Mouse (Mus musculus) forebrain, embryonic 10.5 days (tissue): ENCODE measurements around the gene Mier3. TPM values are rescaled to one million over a fixed set of nuclear protein-coding genes. Genes with fewer than 3 reads are reported as not detected.

Experiments used
- DNase-seq: peaks from one replicate; pipeline ENCODE4 v3.0.0-alpha.2; 2017; ENCODE audit warnings: low spot score; ENCODE audit errors: extremely low spot score
- H3K27ac ChIP-seq: fragments of 300-500 bp; sonication (generic); 2 replicates; pipeline ENCODE4 v1.5.1; 2016; ENCODE audit warnings: mild to moderate bottlenecking
- H3K27me3 ChIP-seq: fragments of 300-500 bp; sonication (generic); 2 replicates; pipeline ENCODE4 v1.6.1; 2016; ENCODE audit warnings: mild to moderate bottlenecking; ENCODE audit not compliant: poor library complexity, severe bottlenecking
- H3K36me3 ChIP-seq: fragments of 300-500 bp; sonication (generic); replicated peaks from 2 replicates; pipeline ENCODE4 v1.6.1; 2016; ENCODE audit warnings: mild to moderate bottlenecking, moderate library complexity
- H3K4me1 ChIP-seq: fragments of 300-500 bp; sonication (generic); 2 replicates; pipeline ENCODE4 v1.6.1; 2016
- H3K4me3 ChIP-seq: fragments of 300-500 bp; sonication (generic); 2 replicates; pipeline ENCODE4 v1.5.1; 2016; ENCODE audit warnings: mild to moderate bottlenecking, moderate library complexity
- H3K9me3 ChIP-seq: fragments of 300-500 bp; sonication (generic); 2 replicates; pipeline ENCODE4 v1.6.1; 2016; ENCODE audit warnings: mild to moderate bottlenecking, moderate library complexity
- WGBS: fragments of 180-500 bp; shearing (Covaris S2); methylation state at CpG from one replicate; pipeline ENCODE4 v1.1.7; 2016; 5-methylcytosine and 5-hydroxymethylcytosine counted together
- polyA plus RNA-seq: library from polyadenylated mRNA; unstranded; fragments of >200 nt; fragmentation: Nextera tagmentation; extraction: Ambion mirVana; gene quantifications from 2 replicates; pipeline ENCODE4 v1.2.1, GENCODE M21; 2016

Gene Mier3
- polyA plus RNA-seq: 18.7 and 19.7 TPM in 2 replicates

GRCm38 (mm10) chr13:111680679-111681078, at the start of gene Mier3:
Gene Mier3 (plus strand): TSS chr13:111680979.
- Histone ChIP-seq H3K27me3 (peaks cover 24% of the 10 kb centered on the region), H3K4me1 (peaks cover 6% of the 10 kb centered on the region; the same call in 1 of the 2 replicates), H3K36me3 (no peaks in the 10 kb centered on the region), H3K9me3 (peaks cover under 1% of the 10 kb centered on the region; the same call in 1 of the 2 replicates), H3K27ac (no peak within 1 kb of the TSS), H3K4me3 (no peak within 1 kb of the TSS)
- 89% methylated on average over 4 of the region's 4 CpGs for WGBS
- no peak for DNase-seq

- WGBS: 91% methylated on average over 16 of the region's 16 CpGs
- no peak overlapping the region for H3K4me3 ChIP-seq
- no peak overlapping the region for H3K27ac ChIP-seq
- no peak for DNase-seq
- no peaks in the 10 kb centered on the region for H3K27me3 ChIP-seq
- H3K36me3 ChIP-seq: no peaks in the 10 kb centered on the region
- peaks cover 5% of the 10 kb centered on the region; the same call in 1 of the 2 replicates for H3K9me3 ChIP-seq
- no peaks in the 10 kb centered on the region for H3K4me1 ChIP-seq
These were observed 46.3 kb upstream of the Mier3 start for GRCm38 (mm10) chr13:111634163-111635160.

GRCm38 (mm10) chr13:111640319-111640718, 40.5 kb upstream of the Mier3 start:
- Histone ChIP-seq H3K9me3 (peaks cover 5% of the 10 kb centered on the region; the same call in 1 of the 2 replicates), H3K4me1 (no peaks in the 10 kb centered on the region), H3K36me3 (no peaks in the 10 kb centered on the region), H3K27me3 (no peaks in the 10 kb centered on the region), H3K4me3 (no peak overlapping the region), H3K27ac (no peak overlapping the region)
- no peak for DNase-seq
- WGBS: 93% methylated on average over 6 of the region's 6 CpGs

- Histone ChIP-seq H3K27me3 (no peaks in the 10 kb centered on the region), H3K27ac (no peak overlapping the region), H3K36me3 (no peaks in the 10 kb centered on the region), H3K4me3 (no peak overlapping the region), H3K4me1 (no peaks in the 10 kb centered on the region), H3K9me3 (no peaks in the 10 kb centered on the region)
- 74% methylated on average over 2 of the region's 2 CpGs for WGBS
- no peak for DNase-seq
These were observed 37.1 kb upstream of the Mier3 start for GRCm38 (mm10) chr13:111643636-111644035.

GRCm38 (mm10) chr13:111646204-111646603, 34.6 kb upstream of the Mier3 start:
- Histone ChIP-seq H3K27ac (no peak overlapping the region), H3K4me1 (no peaks in the 10 kb centered on the region), H3K9me3 (no peaks in the 10 kb centered on the region), H3K36me3 (no peaks in the 10 kb centered on the region), H3K27me3 (no peaks in the 10 kb centered on the region), H3K4me3 (no peak overlapping the region)
- no peak for DNase-seq
- WGBS: 93% methylated on average over 9 of the region's 9 CpGs

GRCm38 (mm10) chr13:111647279-111647678, 33.5 kb upstream of the Mier3 start:
- DNase-seq: no peak
- Histone ChIP-seq H3K36me3 (no peaks in the 10 kb centered on the region), H3K4me3 (no peak overlapping the region), H3K27ac (no peak overlapping the region), H3K27me3 (no peaks in the 10 kb centered on the region), H3K9me3 (no peaks in the 10 kb centered on the region), H3K4me1 (no peaks in the 10 kb centered on the region)
- WGBS: 94% methylated on average over 4 of the region's 4 CpGs

GRCm38 (mm10) chr13:111651020-111651419, 29.8 kb upstream of the Mier3 start:
- no peak for DNase-seq
- Histone ChIP-seq H3K4me1 (no peaks in the 10 kb centered on the region), H3K27me3 (no peaks in the 10 kb centered on the region), H3K4me3 (no peak overlapping the region), H3K27ac (no peak overlapping the region), H3K36me3 (no peaks in the 10 kb centered on the region), H3K9me3 (no peaks in the 10 kb centered on the region)
- 83% methylated on average over 6 of the region's 6 CpGs for WGBS

GRCm38 (mm10) chr13:111655273-111655672, 25.5 kb upstream of the Mier3 start:
- Histone ChIP-seq H3K27me3 (no peaks in the 10 kb centered on the region), H3K27ac (no peak overlapping the region), H3K4me1 (peaks cover 8% of the 10 kb centered on the region; the same call in 1 of the 2 replicates), H3K36me3 (no peaks in the 10 kb centered on the region), H3K4me3 (no peak overlapping the region), H3K9me3 (no peaks in the 10 kb centered on the region)
- no peak for DNase-seq
- WGBS: 91% methylated on average over 4 of the region's 4 CpGs

- Histone ChIP-seq H3K4me1 (peaks cover 8% of the 10 kb centered on the region; the same call in 1 of the 2 replicates), H3K27me3 (no peaks in the 10 kb centered on the region), H3K27ac (no peak overlapping the region), H3K9me3 (no peaks in the 10 kb centered on the region), H3K4me3 (no peak overlapping the region), H3K36me3 (no peaks in the 10 kb centered on the region)
- no peak for DNase-seq
- 89% methylated on average over 2 of the region's 2 CpGs for WGBS
These were observed 24.9 kb upstream of the Mier3 start for GRCm38 (mm10) chr13:111655856-111656255.

- Histone ChIP-seq H3K4me1 (peaks cover 8% of the 10 kb centered on the region; the same call in 1 of the 2 replicates), H3K36me3 (no peaks in the 10 kb centered on the region), H3K27me3 (no peaks in the 10 kb centered on the region), H3K4me3 (no peak overlapping the region), H3K9me3 (no peaks in the 10 kb centered on the region), H3K27ac (no peak overlapping the region)
- 92% methylated on average over 10 of the region's 10 CpGs for WGBS
- no peak for DNase-seq
These were observed 24.5 kb upstream of the Mier3 start for GRCm38 (mm10) chr13:111656309-111656708.

GRCm38 (mm10) chr13:111656769-111657168, 24.0 kb upstream of the Mier3 start:
- Histone ChIP-seq H3K27me3 (no peaks in the 10 kb centered on the region), H3K4me1 (peaks cover 8% of the 10 kb centered on the region; the same call in 1 of the 2 replicates), H3K4me3 (no peak overlapping the region), H3K36me3 (no peaks in the 10 kb centered on the region), H3K27ac (no peak overlapping the region), H3K9me3 (no peaks in the 10 kb centered on the region)
- DNase-seq: no peak
- WGBS: 81% methylated on average over 3 of the region's 3 CpGs

- H3K9me3 ChIP-seq: no peaks in the 10 kb centered on the region
- WGBS: 71% methylated on average over 12 of the region's 12 CpGs
- H3K36me3 ChIP-seq: no peaks in the 10 kb centered on the region
- H3K4me3 ChIP-seq: no peak overlapping the region
- no peak for DNase-seq
- H3K4me1 ChIP-seq: peaks cover 8% of the 10 kb centered on the region; the same call in 1 of the 2 replicates
- no peaks in the 10 kb centered on the region for H3K27me3 ChIP-seq
- no peak overlapping the region for H3K27ac ChIP-seq
These were observed 22.1 kb upstream of the Mier3 start for GRCm38 (mm10) chr13:111658501-111659280.
